Mouse (Mus musculus) myocyte (in vitro differentiated cells): ENCODE measurements around the gene Hba-x.

Experiments used
- CEBPB ChIP-seq: IDR thresholded peaks from 2 replicates; pipeline ENCODE4 v1.6.1; 2011; ENCODE audit warnings: mild to moderate bottlenecking, moderate library complexity; ENCODE audit not compliant: poor library complexity, insufficient read depth, severe bottlenecking
- E2F4 ChIP-seq: IDR thresholded peaks from one replicate; pipeline ENCODE4 v1.6.1; 2011; ENCODE audit warnings: mild to moderate bottlenecking, control low read depth, moderate library complexity; ENCODE audit not compliant: insufficient read depth
- MAX ChIP-seq: IDR thresholded peaks from one replicate; pipeline ENCODE4 v1.6.1; 2011; ENCODE audit warnings: low read depth, mild to moderate bottlenecking, control low read depth
- MYOD1 ChIP-seq, 3 experiments: IDR thresholded peaks; one replicate each; pipeline ENCODE4 v1.6.1; 2011; ENCODE audit warnings: control low read depth in 2 of 3, low read depth in 2 of 3, mild to moderate bottlenecking in 2 of 3, moderate library complexity in 1 of 3; ENCODE audit not compliant: insufficient read length in 2 of 3, control insufficient read depth in 1 of 3
- MYOG ChIP-seq, 3 experiments: IDR thresholded peaks; one replicate each; pipeline ENCODE4 v1.6.1; 2011; ENCODE audit warnings: control low read depth in 2 of 3, low read depth in 2 of 3, mild to moderate bottlenecking in 2 of 3; ENCODE audit not compliant: insufficient read length in 2 of 3, control insufficient read depth in 1 of 3, insufficient read depth in 1 of 3
- POLR2A ChIP-seq: IDR thresholded peaks from one replicate; pipeline ENCODE4 v1.6.1; 2011; ENCODE audit warnings: low read depth, mild to moderate bottlenecking, control low read depth, moderate library complexity; ENCODE audit not compliant: insufficient read length
- POLR2AphosphoS2 ChIP-seq: IDR thresholded peaks from one replicate; pipeline ENCODE4 v1.6.1; 2011; ENCODE audit warnings: low read depth, control low read depth; ENCODE audit not compliant: insufficient read length
- REST ChIP-seq: IDR thresholded peaks from one replicate; pipeline ENCODE4 v1.6.1; 2011; ENCODE audit warnings: mild to moderate bottlenecking, control low read depth, moderate library complexity; ENCODE audit not compliant: insufficient read depth, insufficient read length
- SRF ChIP-seq: IDR thresholded peaks from one replicate; pipeline ENCODE4 v1.6.1; 2011; ENCODE audit warnings: low read depth; ENCODE audit not compliant: control insufficient read depth, insufficient read length
- TCF12 ChIP-seq: IDR thresholded peaks from one replicate; pipeline ENCODE4 v1.6.1; 2011; ENCODE audit warnings: mild to moderate bottlenecking, control low read depth; ENCODE audit not compliant: poor library complexity, insufficient read depth, severe bottlenecking
- TCF3 ChIP-seq: IDR thresholded peaks from one replicate; pipeline ENCODE4 v1.6.1; 2011; ENCODE audit warnings: low read depth, control low read depth; ENCODE audit not compliant: insufficient read length
- USF1 ChIP-seq: IDR thresholded peaks from one replicate; pipeline ENCODE4 v1.6.1; 2011; ENCODE audit warnings: low read depth, mild to moderate bottlenecking, control low read depth, moderate library complexity

- TF ChIP-seq MYOG (IDR thresholded peaks at IDR 0.05; ENCODE audit: control insufficient read depth in 1 of 3, insufficient read depth in 1 of 3, insufficient read length in 2 of 3, low read depth in 2 of 3) = no peak
- TF ChIP-seq POLR2A = no peak
- no peak for TF ChIP-seq TCF12
- no peak for TF ChIP-seq USF1
- TF ChIP-seq MAX = peak; percentile 21
- no peak for TF ChIP-seq CEBPB
- TF ChIP-seq MYOD1 (IDR thresholded peaks at IDR 0.05; ENCODE audit: control insufficient read depth in 1 of 3, insufficient read length in 2 of 3, low read depth in 2 of 3) = no peak
- TF ChIP-seq REST = no peak
- TF ChIP-seq POLR2AphosphoS2 = no peak
- TF ChIP-seq E2F4 = no peak
- TF ChIP-seq SRF = no peak
- no peak for TF ChIP-seq TCF3
Measured at GRCm38 (mm10) chr11:32321196-32321565, 45.0 kb downstream of the Hba-x start.
